ENCODE assay signal across 31 mouse cellular contexts in genomic region chr10:38979699-38980098, GRCm38 (mm10). TPM values are rescaled to one million over a fixed set of nuclear protein-coding genes. Genes with fewer than 3 reads are reported as not detected.
DNase-seq lines count a peak whose midpoint lies in the region; ATAC-seq and TF ChIP-seq lines count a peak whose summit lies in the region.
"Had no signal": no experiment of that assay in that cellular context is flagged by ENCODE, and none has a peak within 500 bp of the region (broad histone marks: within the 10 kb centered on the region; RNA-seq: fewer than 3 reads in every experiment).

No protein-coding gene starts in this region.

- H3K9ac ChIP-seq in heart, adult 2 months (ENCODE audit: low read depth, low read length): no peak overlapping the region
- no peak overlapping the region for H3K9ac ChIP-seq in heart, postnatal 0 days (replicated peaks; ENCODE audit: low read depth, low read length)
- no peak overlapping the region for H3K9ac ChIP-seq in heart, embryonic 11.5 days (ENCODE audit: low read depth, low read length)
- no peak overlapping the region for H3K9ac ChIP-seq in limb, embryonic 14.5 days (ENCODE audit: low read depth, low read length, severe bottlenecking)
- H3K9ac ChIP-seq: embryonic facial prominence, embryonic 15.5 days; forebrain, embryonic 13.5 days; hindbrain, embryonic 15.5 days; kidney, embryonic 15.5 days; limb, embryonic 15.5 days; liver, embryonic 13.5 days; midbrain, embryonic 13.5 days; neural tube, embryonic 13.5 days had no signal

- peaks cover 58% of the 10 kb centered on the region for H3K36me3 ChIP-seq in heart, adult 2 months (ENCODE audit: control insufficient read depth, insufficient read depth, low read length)
- H3K36me3 ChIP-seq in heart, postnatal 0 days (replicated peaks; ENCODE audit: control insufficient read depth, insufficient read depth, low read length): peaks cover 3% of the 10 kb centered on the region; the same call in 1 of the 2 replicates
- no peaks in the 10 kb centered on the region for H3K36me3 ChIP-seq in heart, embryonic 11.5 days (ENCODE audit: control insufficient read depth, insufficient read depth, low read length)
- no peaks in the 10 kb centered on the region for H3K36me3 ChIP-seq in limb, embryonic 14.5 days (ENCODE audit: control insufficient read depth, insufficient read depth, low read length)
- no peaks in the 10 kb centered on the region for H3K36me3 ChIP-seq in limb, embryonic 10.5 days
- H3K36me3 ChIP-seq: embryonic facial prominence, embryonic 10.5 days; hindbrain, embryonic 10.5 days; hindbrain, embryonic 15.5 days; limb, embryonic 15.5 days; liver, embryonic 13.5 days; midbrain, embryonic 13.5 days; neural tube, embryonic 13.5 days had no signal

- H3K9me3 ChIP-seq in heart, postnatal 0 days (replicated peaks; ENCODE audit: control insufficient read depth, low read length): no peaks in the 10 kb centered on the region
- H3K9me3 ChIP-seq in heart, embryonic 11.5 days (replicated peaks; ENCODE audit: control insufficient read depth, low read length): no peaks in the 10 kb centered on the region
- H3K9me3 ChIP-seq in limb, embryonic 14.5 days (ENCODE audit: control insufficient read depth, low read length): no peaks in the 10 kb centered on the region
- no peaks in the 10 kb centered on the region for H3K9me3 ChIP-seq in limb, embryonic 10.5 days (replicated peaks)
- H3K9me3 ChIP-seq: embryonic facial prominence, embryonic 10.5 days; embryonic facial prominence, embryonic 15.5 days; forebrain, embryonic 13.5 days; hindbrain, embryonic 10.5 days; hindbrain, embryonic 15.5 days; kidney, embryonic 15.5 days; limb, embryonic 15.5 days; liver, embryonic 13.5 days; midbrain, embryonic 13.5 days; neural tube, embryonic 13.5 days had no signal

- no peak for TF ChIP-seq CTCF in heart, adult 2 months (IDR thresholded peaks at IDR 0.05)
- no peak for TF ChIP-seq CTCF in heart, postnatal 0 days (IDR thresholded peaks at IDR 0.05; ENCODE audit: low read depth)

- H3K27ac ChIP-seq in heart, adult 2 months: peak overlapping the region; percentile 71
- peak overlapping the region; percentile 36 for H3K27ac ChIP-seq in heart, postnatal 0 days (ENCODE audit: low read depth)
- no peak overlapping the region for H3K27ac ChIP-seq in heart, embryonic 11.5 days (ENCODE audit: low read depth, low read length)
- 0 out of 2 replicates have a peak overlapping the region, but pooled peaks have one; percentile 38 for H3K27ac ChIP-seq in limb, embryonic 14.5 days (replicated peaks; ENCODE audit: low read depth, low read length)
- H3K27ac ChIP-seq in limb, embryonic 10.5 days: no peak overlapping the region
- H3K27ac ChIP-seq: embryonic facial prominence, embryonic 10.5 days; embryonic facial prominence, embryonic 15.5 days; forebrain, embryonic 13.5 days; hindbrain, embryonic 10.5 days; hindbrain, embryonic 15.5 days; kidney, embryonic 15.5 days; liver, embryonic 13.5 days; macrophage; midbrain, embryonic 13.5 days; neural tube, embryonic 13.5 days had no signal

- WGBS in heart, adult 2 months: 40% methylated on average over 5 of the region's 5 CpGs
- 61% methylated on average over 5 of the region's 5 CpGs for WGBS in heart, postnatal 0 days
- 65% methylated on average over 5 of the region's 5 CpGs for WGBS in heart, embryonic 11.5 days (ENCODE audit: insufficient replicate concordance)
- WGBS in limb, embryonic 14.5 days: 69% methylated on average over 5 of the region's 5 CpGs
- WGBS in limb, embryonic 10.5 days: 77% methylated on average over 5 of the region's 5 CpGs

- TF ChIP-seq POLR2A in heart, adult 2 months (IDR thresholded peaks at IDR 0.05; ENCODE audit: insufficient read depth, low read depth, low read length): no peak
- no peak for TF ChIP-seq POLR2A in limb, embryonic 14.5 days (IDR thresholded peaks at IDR 0.05; ENCODE audit: borderline replicate concordance, extremely low read depth, insufficient read depth, insufficient read length)

- no peak for DNase-seq in heart, adult 2 months
- no peak for DNase-seq in heart, postnatal 4 days
- peak; percentile 5 for DNase-seq in heart, postnatal 0 days (ENCODE audit: low spot score)
- DNase-seq in limb, embryonic 14.5 days (ENCODE audit: low spot score): no peak
- no peak for DNase-seq in limb, embryonic 10.5 days (ENCODE audit: low spot score)
- peak; percentile 4 for DNase-seq in telencephalon, adult 2 months (ENCODE audit: low read depth, low spot score)
- DNase-seq in lung, postnatal 14 days: no peak
- DNase-seq: adrenal gland, postnatal 25 days; cerebellum, adult 2 months; cerebellum, postnatal 14 days; gastrocnemius, postnatal 25 days; kidney, postnatal 4 days; liver, embryonic 13.5 days; lung, adult 18-20 months; right cerebral cortex, postnatal 4 days; thymus, postnatal 14 days had no signal

- no peak overlapping the region for H3K4me2 ChIP-seq in heart, postnatal 0 days (ENCODE audit: low read depth, low read length)
- H3K4me2 ChIP-seq in heart, embryonic 11.5 days: no peak overlapping the region
- H3K4me2 ChIP-seq in limb, embryonic 14.5 days (replicated peaks; ENCODE audit: low read depth, low read length, severe bottlenecking): no peak overlapping the region
- H3K4me2 ChIP-seq: embryonic facial prominence, embryonic 15.5 days; forebrain, embryonic 13.5 days; hindbrain, embryonic 15.5 days; kidney, embryonic 15.5 days; limb, embryonic 15.5 days; liver, embryonic 13.5 days; midbrain, embryonic 13.5 days; neural tube, embryonic 13.5 days had no signal

- intact Hi-C loops in heart, adult 2 months (cut with DNase I): loop anchor here (5.0 kb wide), 1 partner anchor 97 kb away; no protein-coding TSS in a partner anchor

- H3K27me3 ChIP-seq in heart, adult 2 months (ENCODE audit: control insufficient read depth, insufficient read depth, low read length): no peaks in the 10 kb centered on the region
- H3K27me3 ChIP-seq in heart, postnatal 0 days (ENCODE audit: control insufficient read depth, insufficient read depth, low read length): no peaks in the 10 kb centered on the region
- H3K27me3 ChIP-seq in heart, embryonic 11.5 days (ENCODE audit: control insufficient read depth, insufficient read depth, low read length): no peaks in the 10 kb centered on the region
- H3K27me3 ChIP-seq in limb, embryonic 14.5 days (ENCODE audit: control insufficient read depth, insufficient read depth, low read length): no peaks in the 10 kb centered on the region
- no peaks in the 10 kb centered on the region for H3K27me3 ChIP-seq in limb, embryonic 10.5 days (ENCODE audit: low read depth, poor library complexity, severe bottlenecking)
- H3K27me3 ChIP-seq: embryonic facial prominence, embryonic 15.5 days; forebrain, embryonic 13.5 days; hindbrain, embryonic 15.5 days; kidney, embryonic 15.5 days; limb, embryonic 15.5 days; liver, embryonic 13.5 days; midbrain, embryonic 13.5 days; neural tube, embryonic 13.5 days had no signal

- H3K4me1 ChIP-seq in heart, adult 2 months (ENCODE audit: control insufficient read depth, insufficient read depth, low read length): peaks cover 27% of the 10 kb centered on the region
- H3K4me1 ChIP-seq in heart, postnatal 0 days (ENCODE audit: control insufficient read depth, insufficient read depth): peaks cover 34% of the 10 kb centered on the region
- peaks cover 15% of the 10 kb centered on the region for H3K4me1 ChIP-seq in heart, embryonic 11.5 days (ENCODE audit: control insufficient read depth, insufficient read depth, low read length)
- peaks cover 29% of the 10 kb centered on the region for H3K4me1 ChIP-seq in limb, embryonic 14.5 days (ENCODE audit: control insufficient read depth, insufficient read depth, low read length)
- no peaks in the 10 kb centered on the region; the same call in 1 of the 2 replicates for H3K4me1 ChIP-seq in limb, embryonic 10.5 days
- H3K4me1 ChIP-seq: forebrain, embryonic 13.5 days; hindbrain, embryonic 15.5 days; liver, embryonic 13.5 days; neural tube, embryonic 13.5 days had no signal

- ATAC-seq in heart, postnatal 0 days (ENCODE audit: insufficient read depth, low read depth): no peak
- ATAC-seq in heart, embryonic 11.5 days (replicated peaks; ENCODE audit: insufficient number of reproducible peaks, low FRiP score, low TSS enrichment): no peak
- no peak; the same call in 1 of the 2 replicates for ATAC-seq in limb, embryonic 14.5 days (ENCODE audit: low FRiP score, low read depth)
- ATAC-seq: forebrain, embryonic 13.5 days; inflammation-experienced regulatory T-cells, adult 6 months; lung, postnatal 0 days; midbrain, embryonic 13.5 days had no signal

- H3K4me3 ChIP-seq in heart, adult 2 months: no peak overlapping the region
- H3K4me3 ChIP-seq in heart, postnatal 0 days (ENCODE audit: low read depth, low read length): no peak overlapping the region
- H3K4me3 ChIP-seq in heart, embryonic 11.5 days (ENCODE audit: low read depth, low read length): no peak overlapping the region
- H3K4me3 ChIP-seq in limb, embryonic 14.5 days (replicated peaks; ENCODE audit: low read length): no peak overlapping the region
- H3K4me3 ChIP-seq in limb, embryonic 10.5 days: no peak overlapping the region
- H3K4me3 ChIP-seq: embryonic facial prominence, embryonic 10.5 days; embryonic facial prominence, embryonic 15.5 days; forebrain, embryonic 13.5 days; hindbrain, embryonic 10.5 days; hindbrain, embryonic 15.5 days; kidney, embryonic 15.5 days; limb, embryonic 15.5 days; liver, embryonic 13.5 days; midbrain, embryonic 13.5 days; neural tube, embryonic 13.5 days had no signal

- peaks cover 3% of the 10 kb centered on the region; the same call in 1 of the 2 replicates for H3K79me2 ChIP-seq in heart, adult 2 months (replicated peaks; ENCODE audit: control insufficient read depth, insufficient read depth, low read length)

- TF ChIP-seq EP300 in heart, adult 2 months (IDR thresholded peaks at IDR 0.05; ENCODE audit: insufficient read depth, low read depth, low read length): no peak
- no peak for TF ChIP-seq EP300 in heart, postnatal 0 days (IDR thresholded peaks at IDR 0.05; ENCODE audit: low read depth)

RNA-seq across cellular contexts. Expression of gene Lama4, which starts 14.4 kb away (rescaled TPM):
- total RNA-seq in heart, adult 2 months (2021): 10 to 100 TPM; 51.8 to 55.4 TPM
- 40.7 and 52.7 TPM in 2 replicates for polyA plus RNA-seq in heart, adult 2 months (2012; rRNA removed)
- total RNA-seq in heart, postnatal 4 days (2021): 100 to 1,000 TPM; 225 to 235 TPM
- 120 and 124 TPM in 2 replicates for total RNA-seq in heart, postnatal 0 days (2014; rRNA removed; ENCODE audit: low replicate concordance)
- 68.7 and 72.2 TPM in 2 replicates for polyA plus RNA-seq in heart, postnatal 0 days (2015; fragmentation: Nextera tagmentation; extraction: Ambion mirVana)
- 91.8 and 120 TPM in 2 replicates for polyA plus RNA-seq in heart, embryonic 11.5 days (2014; fragmentation: Nextera tagmentation; extraction: Ambion mirVana)
- 72.9 and 74.1 TPM in 2 replicates for polyA plus RNA-seq in limb, embryonic 14.5 days (2012; rRNA removed)
- polyA plus RNA-seq in limb, embryonic 14.5 days (2014; fragmentation: Nextera tagmentation; extraction: Ambion mirVana): 88.7 and 94.7 TPM in 2 replicates
- polyA plus RNA-seq in limb, embryonic 10.5 days (2016; fragmentation: Nextera tagmentation; extraction: Ambion mirVana): 26.6 and 29.5 TPM in 2 replicates
- total RNA-seq: megakaryocyte-erythroid progenitor cell, adult 5-6 weeks; MEL had no signal
- polyA plus RNA-seq: inflammation-experienced regulatory T-cells, adult 6 months; macrophage had no signal

Comparison
In these comparisons a context has a peak if more than half of its experiments do, and no peak if none do; other contexts are left out.
1. DNase-seq: peak in heart, postnatal 0 days (single experiment) and telencephalon, adult 2 months (single experiment); none in heart, adult 2 months (0 of 2), heart, postnatal 4 days (single experiment), limb, embryonic 14.5 days (single experiment), limb, embryonic 10.5 days (single experiment) and lung, postnatal 14 days (single experiment).
2. H3K27ac ChIP-seq: peak in heart, adult 2 months (single experiment), heart, postnatal 0 days (single experiment) and limb, embryonic 14.5 days (single experiment); none in heart, embryonic 11.5 days (single experiment) and limb, embryonic 10.5 days (single experiment).